Mouse (Mus musculus) MEL-GATA-1-ER (cell line): ENCODE results near the gene Arap1.

ENCODE experiments used
- DNase-seq: peaks from one replicate; pipeline ENCODE4 v3.0.0-alpha.2; 2012; ENCODE audit warnings: low read depth; ENCODE audit errors: extremely low read depth

Arap1 gene

DNA sequence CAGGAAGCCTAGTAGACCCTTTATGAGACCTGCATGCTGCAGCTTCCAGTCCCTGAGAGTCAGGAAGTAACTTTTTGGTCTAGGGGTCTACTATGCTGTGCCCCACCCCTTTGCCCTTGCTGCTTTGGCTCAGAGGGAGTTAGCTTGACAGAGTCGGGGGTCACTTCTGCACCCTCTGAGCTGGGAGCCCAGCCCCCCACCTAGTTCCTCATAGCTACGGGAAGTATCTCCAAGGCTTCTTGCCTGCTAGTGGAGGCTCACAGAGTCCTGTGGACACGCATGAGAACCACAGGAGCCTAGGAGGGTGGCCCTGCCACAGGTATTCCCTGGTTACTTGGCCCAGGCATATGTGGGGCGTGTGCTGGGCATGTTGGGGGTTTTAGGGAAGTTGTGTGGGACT lies 13.2 kb downstream of the Arap1 start:
- DNase-seq: no peak

- no peak for DNase-seq
These were observed 13.9 kb downstream of the Arap1 start for GRCm38 (mm10) chr7:101361767-101362166.

GRCm38 (mm10) chr7:101362791-101363191 lies 14.9 kb downstream of the Arap1 start:
- DNase-seq: peak; percentile 22

- no peak for DNase-seq
These were observed 16.0 kb downstream of the Arap1 start for GRCm38 (mm10) chr7:101363914-101364313.

DNA sequence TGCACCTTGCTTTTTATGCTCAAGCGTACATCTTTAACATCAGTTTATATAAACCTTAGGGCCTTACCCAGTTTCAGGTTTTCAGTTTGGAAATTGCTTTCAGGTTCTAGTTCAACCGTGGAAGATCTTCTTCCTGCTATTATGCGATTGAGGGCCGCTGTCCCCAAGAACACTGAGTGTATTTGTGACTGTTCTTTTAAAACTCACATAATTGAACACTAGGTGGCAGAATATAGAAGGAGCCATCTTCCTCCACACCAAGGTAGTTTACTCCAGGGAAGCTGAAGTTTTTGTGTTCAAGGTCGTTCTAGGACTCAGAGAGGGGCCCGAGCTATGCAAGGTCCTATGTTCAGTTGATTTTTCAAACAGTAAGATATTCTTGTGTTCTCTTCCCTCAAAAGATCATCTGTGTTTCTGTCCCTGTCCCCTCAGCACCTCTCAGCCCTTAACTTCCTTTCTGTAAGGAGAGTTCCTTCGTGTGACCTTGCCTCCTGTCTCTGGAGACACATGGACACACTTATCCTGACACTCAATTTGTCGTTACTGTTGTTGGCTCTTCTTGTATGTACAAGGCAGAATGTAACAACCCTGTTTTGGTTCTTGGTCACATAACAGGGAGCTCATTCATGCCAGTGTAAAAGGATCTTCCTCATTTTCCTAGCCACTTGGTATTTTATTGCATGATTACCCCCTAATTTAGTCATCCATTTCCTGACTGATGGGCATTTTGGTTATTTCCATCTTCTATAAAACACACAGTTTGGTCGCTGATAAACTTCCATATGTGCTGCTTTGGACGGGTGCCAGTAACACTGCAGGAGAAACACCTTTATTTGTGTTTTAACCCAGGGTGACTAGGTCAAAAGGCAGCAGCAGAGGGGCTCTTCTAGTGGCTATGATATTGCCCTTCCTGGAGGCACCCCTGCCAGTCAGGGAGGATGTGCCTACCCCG lies 20.3 kb downstream of the Arap1 start:
- no peak for DNase-seq

DNA sequence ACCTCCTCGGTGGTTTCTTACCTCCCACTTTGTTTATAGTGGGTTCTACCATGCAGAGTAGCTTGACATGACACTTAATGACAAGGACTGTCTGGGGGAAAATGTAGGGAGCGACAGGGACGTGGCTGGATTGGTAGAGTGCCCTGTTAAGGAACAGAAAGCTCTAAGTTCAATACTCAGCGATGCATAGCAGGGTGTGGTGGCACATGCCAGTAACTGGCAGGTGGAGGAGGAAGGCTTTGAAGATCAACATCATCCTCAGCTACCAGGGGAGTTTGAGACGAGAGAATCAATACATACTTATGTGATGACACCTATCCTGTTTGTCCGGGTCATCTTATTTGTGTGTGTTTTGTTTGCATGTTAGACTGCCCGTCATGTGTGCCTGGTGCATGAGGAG lies 21.8 kb downstream of the Arap1 start:
- DNase-seq: no peak

GRCm38 (mm10) chr7:101373082-101373481 lies 25.2 kb downstream of the Arap1 start:
- DNase-seq: no peak

GRCm38 (mm10) chr7:101374155-101374554 lies 26.3 kb downstream of the Arap1 start:
- no peak for DNase-seq

DNA sequence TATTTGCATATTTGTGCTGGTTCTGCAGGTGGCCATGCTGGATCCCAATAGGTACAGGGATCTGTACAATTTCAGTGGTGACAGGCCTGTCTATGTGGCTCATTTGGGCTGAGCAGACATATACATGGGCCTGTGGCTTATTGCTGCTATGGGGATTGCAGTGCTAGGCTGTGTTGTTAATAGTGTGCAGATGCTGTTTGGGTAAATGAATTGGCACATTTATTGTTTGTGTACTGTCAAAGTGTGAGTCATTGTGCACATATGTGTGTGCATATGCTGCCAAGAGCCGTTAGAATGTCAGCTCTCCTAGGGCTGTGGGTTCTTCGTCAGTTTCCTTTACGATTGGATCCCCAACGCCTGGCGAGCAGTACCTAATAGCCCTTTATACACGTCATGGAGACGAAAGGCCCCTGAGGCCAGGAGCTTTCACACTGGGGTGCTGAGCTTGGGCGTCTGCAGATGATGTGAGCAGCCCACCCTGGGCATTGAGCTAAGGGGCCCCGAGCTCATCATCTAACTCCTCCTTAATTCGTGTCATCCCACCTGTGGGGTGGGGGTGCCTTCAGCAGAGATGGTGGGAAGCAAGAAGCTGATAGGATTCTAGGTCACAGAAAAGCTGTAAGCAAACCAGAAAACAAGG lies 29.0 kb downstream of the Arap1 start:
- DNase-seq: no peak

- peak; percentile 72 for DNase-seq
These were observed 29.9 kb downstream of the Arap1 start for GRCm38 (mm10) chr7:101377741-101378262.

GRCm38 (mm10) chr7:101378285-101378684 lies 30.4 kb downstream of the Arap1 start:
- no peak for DNase-seq

GRCm38 (mm10) chr7:101378796-101379465 lies 31.1 kb downstream of the Arap1 start:
- DNase-seq: no peak

GRCm38 (mm10) chr7:101379732-101380131 lies 31.9 kb downstream of the Arap1 start:
- DNase-seq: no peak

DNA sequence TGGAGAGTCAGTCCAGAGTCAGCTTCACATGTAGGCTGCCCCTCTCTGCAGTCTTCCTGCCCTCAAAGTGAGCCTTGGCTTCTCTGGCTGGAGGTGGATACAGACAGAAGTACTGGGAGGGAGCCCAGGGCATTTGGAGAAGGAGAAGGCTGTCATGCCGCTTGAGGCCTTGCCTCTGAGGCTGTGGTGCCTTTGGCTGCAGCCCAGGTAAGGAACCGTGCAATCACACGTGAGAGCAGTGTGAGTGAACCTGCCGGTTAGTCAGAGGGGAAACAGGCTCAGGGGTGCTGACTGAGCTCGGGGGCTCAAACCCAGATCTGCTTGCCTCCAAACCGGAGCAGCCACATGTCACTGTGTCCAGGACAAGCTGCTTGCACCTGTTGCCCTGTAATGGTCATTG lies 33.6 kb downstream of the Arap1 start:
- no peak for DNase-seq

GRCm38 (mm10) chr7:101382378-101382777 lies 34.5 kb downstream of the Arap1 start:
- peak; percentile 22 for DNase-seq

DNA sequence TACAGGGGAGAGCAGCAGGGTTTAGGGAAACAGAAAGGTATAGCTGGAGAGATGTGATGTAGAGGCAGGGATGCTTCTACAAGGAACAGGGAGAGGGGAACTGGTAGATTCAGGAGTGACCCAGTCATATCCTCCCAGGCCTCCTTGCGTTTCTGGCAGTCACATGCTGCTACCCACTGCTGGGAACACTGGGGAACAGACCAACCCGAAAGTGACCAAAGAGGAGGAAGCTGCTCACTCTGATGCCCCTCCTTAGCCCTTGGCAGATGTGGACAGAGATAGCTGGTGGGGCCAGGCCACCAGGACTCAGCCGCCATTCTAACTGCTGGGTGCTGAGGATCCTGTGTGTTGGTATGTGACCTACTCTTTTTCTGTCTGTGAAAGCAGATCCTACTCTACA lies 35.9 kb downstream of the Arap1 start:
- no peak for DNase-seq

DNA sequence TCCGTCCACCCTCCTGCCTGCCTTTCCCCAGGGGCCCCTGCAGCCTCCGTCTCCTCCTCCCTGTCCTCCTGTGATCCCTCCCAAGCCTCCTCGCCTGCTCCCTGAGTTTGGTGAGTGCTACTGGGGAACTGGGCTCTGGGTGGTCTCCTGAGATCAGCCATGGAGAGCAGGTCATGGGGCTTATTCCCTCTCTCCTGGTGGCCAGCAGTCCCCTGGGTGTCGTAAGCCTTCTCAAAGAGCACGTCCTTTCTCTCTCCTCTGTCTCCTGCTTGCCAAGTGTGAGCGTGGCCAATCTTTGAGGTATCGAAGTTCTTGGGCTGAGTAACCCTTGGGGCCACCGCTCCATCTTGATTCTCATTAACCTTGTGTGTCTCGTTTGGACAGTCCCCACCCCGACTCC lies 37.1 kb downstream of the Arap1 start:
- no peak for DNase-seq

GRCm38 (mm10) chr7:101385331-101385733 lies 37.5 kb downstream of the Arap1 start:
- DNase-seq: no peak

GRCm38 (mm10) chr7:101385866-101386452 lies 38.1 kb downstream of the Arap1 start:
- DNase-seq: no peak

- no peak for DNase-seq
These were observed 41.4 kb downstream of the Arap1 start for GRCm38 (mm10) chr7:101389256-101389655.

DNA sequence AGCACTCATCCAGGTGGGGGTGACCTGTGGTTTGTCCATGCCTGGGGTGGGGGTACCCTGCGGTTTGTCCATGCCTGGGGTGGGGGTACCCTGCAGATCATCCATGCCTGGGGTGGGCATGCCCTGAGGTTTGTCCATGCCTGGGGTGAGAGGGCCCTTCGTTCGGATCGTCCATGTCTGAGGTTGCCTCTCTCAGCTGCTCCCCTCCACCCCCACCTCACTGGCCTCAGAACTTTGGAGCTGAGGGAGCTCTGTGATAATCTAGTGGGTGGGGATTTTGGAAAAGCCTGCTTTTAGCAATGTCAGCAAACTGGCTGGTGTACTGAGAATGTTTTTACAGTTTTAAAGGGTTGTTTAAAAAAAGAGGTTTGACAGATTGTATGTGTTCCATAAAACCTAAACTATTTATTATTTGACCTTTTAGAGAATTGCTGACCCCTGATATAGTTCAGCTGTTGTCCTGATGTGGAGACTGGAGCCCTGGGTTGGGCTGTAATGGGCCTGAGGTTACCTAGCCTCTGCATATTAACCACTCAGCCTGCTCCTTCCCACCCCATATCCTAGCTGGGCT lies 44.1 kb downstream of the Arap1 start:
- DNase-seq: no peak
